Mouse (Mus musculus) hindbrain, postnatal 0 days (tissue): ENCODE measurements around the gene Ccr7. TPM values are rescaled to one million over a fixed set of nuclear protein-coding genes. Genes with fewer than 3 reads are reported as not detected.

Experiments
- ATAC-seq: fragments of 200-750 bp; cut with Nextera tagmentation; 2 replicates; pipeline ENCODE4 v1.8.0; 2017; ENCODE audit warnings: mild to moderate bottlenecking, moderate TSS enrichment, moderate library complexity
- DNase-seq: peaks from one replicate; pipeline ENCODE4 v3.0.0-alpha.2; 2015; ENCODE audit warnings: low spot score
- H3K27ac ChIP-seq: fragments of 300-500 bp; sonication (generic); 2 replicates; pipeline ENCODE4 v1.5.1; 2014; ENCODE audit warnings: mild to moderate bottlenecking
- H3K27me3 ChIP-seq: fragments of 300-500 bp; sonication (generic); 2 replicates; pipeline ENCODE4 v1.6.1; 2014; ENCODE audit warnings: low read length, mixed read lengths; ENCODE audit not compliant: insufficient read depth
- H3K36me3 ChIP-seq: fragments of 300-500 bp; sonication (generic); 2 replicates; pipeline ENCODE4 v1.6.1; 2014; ENCODE audit warnings: low read length, mixed read lengths; ENCODE audit not compliant: insufficient read depth
- H3K4me1 ChIP-seq: fragments of 300-500 bp; sonication (generic); 2 replicates; pipeline ENCODE4 v1.6.1; 2014; ENCODE audit warnings: antibody characterized with exemption, low read length, mixed read lengths; ENCODE audit not compliant: insufficient read depth
- H3K4me2 ChIP-seq: fragments of 300-500 bp; sonication (generic); 2 replicates; pipeline ENCODE4 v1.6.1; 2014; ENCODE audit warnings: low read depth, mild to moderate bottlenecking, low read length, moderate library complexity, mixed read lengths
- H3K4me3 ChIP-seq: fragments of 300-500 bp; sonication (generic); 2 replicates; pipeline ENCODE4 v1.5.1; 2014; ENCODE audit warnings: low read length
- H3K9ac ChIP-seq: fragments of 300-500 bp; sonication (generic); replicated peaks from 2 replicates; pipeline ENCODE4 v1.6.1; 2014; ENCODE audit warnings: mild to moderate bottlenecking, low read length, moderate library complexity, mixed read lengths
- H3K9me3 ChIP-seq: fragments of 300-500 bp; sonication (generic); 2 replicates; pipeline ENCODE4 v1.6.1; 2016; ENCODE audit warnings: low read length, mixed read lengths
- CTCF ChIP-seq: IDR thresholded peaks from 2 replicates; pipeline ENCODE4 v1.5.1; 2016; ENCODE audit warnings: antibody characterized with exemption, control low read depth, low read depth
- WGBS: fragments of 180-500 bp; shearing (Covaris S2); extraction: QIAGEN DNeasy Blood & Tissue Kit; methylation state at CpG from one replicate; pipeline ENCODE4 v1.1.7; 2014; 5-methylcytosine and 5-hydroxymethylcytosine counted together
- polyA plus RNA-seq: library from polyadenylated mRNA; unstranded; fragments of >200 nt; fragmentation: Nextera tagmentation; extraction: Ambion mirVana; gene quantifications from 2 replicates; pipeline ENCODE4 v1.2.1, GENCODE M21; 2015
- total RNA-seq: library from RNA; depleted of rRNA; stranded (reverse); fragments of >200 nt; gene quantifications from 2 replicates; pipeline ENCODE4 v1.2.3, GENCODE M21; 2014

Ccr7 gene
- total and polyA plus RNA-seq, 2 experiments from 2014 or later, result not detected

GRCm38 (mm10) chr11:99148896-99149703 lies 5.8 kb downstream of the Ccr7 start:
- no peaks in the 10 kb centered on the region for H3K36me3 ChIP-seq
- ATAC-seq, result 0 out of 2 replicates have a peak, but pooled peaks have one; percentile 4
- TF ChIP-seq CTCF, result no peak
- peaks cover 7% of the 10 kb centered on the region; the same call in 1 of the 2 replicates for H3K4me1 ChIP-seq
- H3K9ac ChIP-seq, result no peak overlapping the region
- no peak for DNase-seq
- H3K9me3 ChIP-seq, result no peaks in the 10 kb centered on the region
- no peak overlapping the region for H3K4me2 ChIP-seq
- H3K4me3 ChIP-seq, result no peak overlapping the region
- WGBS, result 21% methylated on average over 16 of the region's 16 CpGs
- no peaks in the 10 kb centered on the region for H3K27me3 ChIP-seq
- H3K27ac ChIP-seq, result no peak overlapping the region

GRCm38 (mm10) chr11:99148400-99148799 lies 6.5 kb downstream of the Ccr7 start:
- no peak for DNase-seq
- 71% methylated on average over 8 of the region's 8 CpGs for WGBS
- TF ChIP-seq CTCF, result no peak
- no peak overlapping the region for H3K9ac ChIP-seq
- H3K27ac ChIP-seq, result no peak overlapping the region
- no peaks in the 10 kb centered on the region for H3K36me3 ChIP-seq
- no peak overlapping the region for H3K4me3 ChIP-seq
- peaks cover 7% of the 10 kb centered on the region; the same call in 1 of the 2 replicates for H3K4me1 ChIP-seq
- H3K9me3 ChIP-seq, result no peaks in the 10 kb centered on the region
- H3K4me2 ChIP-seq, result no peak overlapping the region
- no peaks in the 10 kb centered on the region for H3K27me3 ChIP-seq
- no peak for ATAC-seq

- no peak for DNase-seq
- H3K27ac ChIP-seq, result no peak overlapping the region
- peaks cover 7% of the 10 kb centered on the region; the same call in 1 of the 2 replicates for H3K4me1 ChIP-seq
- ATAC-seq, result no peak; the same call in 1 of the 2 replicates
- no peak overlapping the region for H3K4me3 ChIP-seq
- no peak overlapping the region for H3K9ac ChIP-seq
- 49% methylated on average over 4 of the region's 4 CpGs for WGBS
- H3K4me2 ChIP-seq, result no peak overlapping the region
- no peaks in the 10 kb centered on the region for H3K27me3 ChIP-seq
- no peaks in the 10 kb centered on the region for H3K9me3 ChIP-seq
- H3K36me3 ChIP-seq, result no peaks in the 10 kb centered on the region
- no peak for TF ChIP-seq CTCF
Measured at GRCm38 (mm10) chr11:99147920-99148289, 7.0 kb downstream of the Ccr7 start.

GRCm38 (mm10) chr11:99147041-99147919 lies 7.6 kb downstream of the Ccr7 start:
- peaks cover 11% of the 10 kb centered on the region; the same call in 1 of the 2 replicates for H3K4me1 ChIP-seq
- no peaks in the 10 kb centered on the region for H3K36me3 ChIP-seq
- H3K27me3 ChIP-seq, result no peaks in the 10 kb centered on the region
- no peak overlapping the region for H3K4me3 ChIP-seq
- ATAC-seq (no peak; the same call in 1 of the 2 replicates), DNase-seq (no peak)
- no peak overlapping the region for H3K27ac ChIP-seq
- TF ChIP-seq CTCF, result no peak
- 52% methylated on average over 17 of the region's 17 CpGs for WGBS
- no peaks in the 10 kb centered on the region for H3K9me3 ChIP-seq
- no peak overlapping the region for H3K9ac ChIP-seq
- H3K4me2 ChIP-seq, result no peak overlapping the region

GRCm38 (mm10) chr11:99146558-99146957 lies 8.3 kb downstream of the Ccr7 start:
- Histone ChIP-seq H3K27ac (no peak overlapping the region), H3K36me3 (no peaks in the 10 kb centered on the region), H3K9me3 (no peaks in the 10 kb centered on the region), H3K4me3 (no peak overlapping the region), H3K27me3 (no peaks in the 10 kb centered on the region), H3K4me2 (no peak overlapping the region), H3K4me1 (peaks cover 13% of the 10 kb centered on the region; the same call in 1 of the 2 replicates), H3K9ac (no peak overlapping the region)
- 87% methylated on average over 6 of the region's 6 CpGs for WGBS
- TF ChIP-seq CTCF, result no peak
- ATAC-seq (no peak), DNase-seq (no peak)

GRCm38 (mm10) chr11:99145765-99146164 lies 9.1 kb downstream of the Ccr7 start:
- ATAC-seq (no peak), DNase-seq (no peak)
- H3K9ac ChIP-seq, result no peak overlapping the region
- 96% methylated on average over 16 of the region's 16 CpGs for WGBS
- H3K4me3 ChIP-seq, result no peak overlapping the region
- H3K4me2 ChIP-seq, result no peak overlapping the region
- H3K27ac ChIP-seq, result no peak overlapping the region
- H3K36me3 ChIP-seq, result no peaks in the 10 kb centered on the region
- H3K27me3 ChIP-seq, result no peaks in the 10 kb centered on the region
- H3K9me3 ChIP-seq, result no peaks in the 10 kb centered on the region
- H3K4me1 ChIP-seq, result peaks cover 13% of the 10 kb centered on the region; the same call in 1 of the 2 replicates
- TF ChIP-seq CTCF, result no peak
